Mouse (Mus musculus): ENCODE data around the gene Fam110a. TPM values are rescaled to one million over a fixed set of nuclear protein-coding genes. Genes with fewer than 3 reads are reported as not detected.

Fam110a gene
- polyA plus RNA-seq, 1 experiment, result 16.2 TPM

- H3K36me3 ChIP-seq (ENCODE audit: control insufficient read depth, insufficient read depth, low read length), result no peaks in the 10 kb centered on the region
- peak; percentile 27 for DNase-seq
- H3K27ac ChIP-seq (ENCODE audit: insufficient read depth, low read depth, low read length), result no peak overlapping the region
- no peaks in the 10 kb centered on the region for H3K4me1 ChIP-seq (ENCODE audit: control insufficient read depth, insufficient read depth, low read length)
- 47% methylated on average over 11 of the region's 11 CpGs for WGBS
- TF ChIP-seq POLR2A (IDR thresholded peaks at IDR 0.05; ENCODE audit: low read depth, low read length) (no peak), CTCF (conservative IDR thresholded peaks at IDR 0.05; ENCODE audit: insufficient read depth, insufficient read length, low read depth, low read length) (no peak)
- no peaks in the 10 kb centered on the region for H3K27me3 ChIP-seq (replicated peaks; ENCODE audit: control insufficient read depth, insufficient read depth, low read length)
- no peak overlapping the region for H3K4me3 ChIP-seq (ENCODE audit: insufficient read depth, low read depth, low read length)
Observed at GRCm38 (mm10) chr2:151938780-151939200, 41.2 kb downstream of the Fam110a start.

- Histone ChIP-seq H3K4me1 (ENCODE audit: control insufficient read depth, insufficient read depth, low read length) (no peaks in the 10 kb centered on the region), H3K27me3 (replicated peaks; ENCODE audit: control insufficient read depth, insufficient read depth, low read length) (no peaks in the 10 kb centered on the region), H3K4me3 (ENCODE audit: insufficient read depth, low read depth, low read length) (no peak overlapping the region), H3K36me3 (ENCODE audit: control insufficient read depth, insufficient read depth, low read length) (no peaks in the 10 kb centered on the region), H3K27ac (ENCODE audit: insufficient read depth, low read depth, low read length) (no peak overlapping the region)
- WGBS, result 52% methylated on average over 3 of the region's 3 CpGs
- DNase-seq, result peak; percentile 37
- no peak for TF ChIP-seq CTCF (conservative IDR thresholded peaks at IDR 0.05; ENCODE audit: insufficient read depth, insufficient read length, low read depth, low read length)
- TF ChIP-seq POLR2A (IDR thresholded peaks at IDR 0.05; ENCODE audit: low read depth, low read length), result no peak
Observed at GRCm38 (mm10) chr2:151937893-151938292, 42.1 kb downstream of the Fam110a start.

GRCm38 (mm10) chr2:151930389-151931074 lies 49.5 kb downstream of the Fam110a start:
- TF ChIP-seq POLR2A (IDR thresholded peaks at IDR 0.05; ENCODE audit: low read depth, low read length), result no peak
- peak; percentile 92 for TF ChIP-seq CTCF (conservative IDR thresholded peaks at IDR 0.05; ENCODE audit: insufficient read depth, insufficient read length, low read depth, low read length)
- Histone ChIP-seq H3K4me1 (ENCODE audit: control insufficient read depth, insufficient read depth, low read length) (peaks cover 6% of the 10 kb centered on the region; the same call in 1 of the 2 replicates), H3K4me3 (ENCODE audit: insufficient read depth, low read depth, low read length) (no peak overlapping the region), H3K27me3 (replicated peaks; ENCODE audit: control insufficient read depth, insufficient read depth, low read length) (no peaks in the 10 kb centered on the region), H3K27ac (ENCODE audit: insufficient read depth, low read depth, low read length) (no peak overlapping the region), H3K36me3 (ENCODE audit: control insufficient read depth, insufficient read depth, low read length) (no peaks in the 10 kb centered on the region)
- WGBS, result 34% methylated on average over 7 of the region's 7 CpGs
- DNase-seq, result peak; percentile 81

- no peaks in the 10 kb centered on the region for H3K27me3 ChIP-seq (replicated peaks; ENCODE audit: control insufficient read depth, insufficient read depth, low read length)
- WGBS, result 94% methylated on average over 11 of the region's 11 CpGs
- TF ChIP-seq POLR2A (IDR thresholded peaks at IDR 0.05; ENCODE audit: low read depth, low read length), result no peak
- no peak for TF ChIP-seq CTCF (conservative IDR thresholded peaks at IDR 0.05; ENCODE audit: insufficient read depth, insufficient read length, low read depth, low read length)
- peaks cover 11% of the 10 kb centered on the region; the same call in 1 of the 2 replicates for H3K4me1 ChIP-seq (ENCODE audit: control insufficient read depth, insufficient read depth, low read length)
- no peak overlapping the region for H3K27ac ChIP-seq (ENCODE audit: insufficient read depth, low read depth, low read length)
- no peaks in the 10 kb centered on the region for H3K36me3 ChIP-seq (ENCODE audit: control insufficient read depth, insufficient read depth, low read length)
- no peak for DNase-seq
- H3K4me3 ChIP-seq (ENCODE audit: insufficient read depth, low read depth, low read length), result no peak overlapping the region
Observed at GRCm38 (mm10) chr2:151927103-151927502, 52.9 kb downstream of the Fam110a start.

GRCm38 (mm10) chr2:151925715-151926114 lies 54.3 kb downstream of the Fam110a start:
- Histone ChIP-seq H3K36me3 (ENCODE audit: control insufficient read depth, insufficient read depth, low read length) (no peaks in the 10 kb centered on the region), H3K4me1 (ENCODE audit: control insufficient read depth, insufficient read depth, low read length) (peaks cover 11% of the 10 kb centered on the region; the same call in 1 of the 2 replicates), H3K27ac (ENCODE audit: insufficient read depth, low read depth, low read length) (no peak overlapping the region), H3K27me3 (replicated peaks; ENCODE audit: control insufficient read depth, insufficient read depth, low read length) (no peaks in the 10 kb centered on the region), H3K4me3 (ENCODE audit: insufficient read depth, low read depth, low read length) (no peak overlapping the region)
- 24% methylated on average over 4 of the region's 4 CpGs for WGBS
- peak; percentile 79 for DNase-seq
- TF ChIP-seq POLR2A (IDR thresholded peaks at IDR 0.05; ENCODE audit: low read depth, low read length) (no peak), CTCF (conservative IDR thresholded peaks at IDR 0.05; ENCODE audit: insufficient read depth, insufficient read length, low read depth, low read length) (no peak)

GRCm38 (mm10) chr2:151924276-151924675 lies 55.7 kb downstream of the Fam110a start:
- WGBS, result 87% methylated on average over 7 of the region's 7 CpGs
- H3K4me1 ChIP-seq (ENCODE audit: control insufficient read depth, insufficient read depth, low read length), result peaks cover 11% of the 10 kb centered on the region; the same call in 1 of the 2 replicates
- TF ChIP-seq POLR2A (IDR thresholded peaks at IDR 0.05; ENCODE audit: low read depth, low read length), result no peak
- no peak for TF ChIP-seq CTCF (conservative IDR thresholded peaks at IDR 0.05; ENCODE audit: insufficient read depth, insufficient read length, low read depth, low read length)
- no peak overlapping the region for H3K27ac ChIP-seq (ENCODE audit: insufficient read depth, low read depth, low read length)
- no peak overlapping the region for H3K4me3 ChIP-seq (ENCODE audit: insufficient read depth, low read depth, low read length)
- DNase-seq, result no peak
- no peaks in the 10 kb centered on the region for H3K36me3 ChIP-seq (ENCODE audit: control insufficient read depth, insufficient read depth, low read length)
- no peaks in the 10 kb centered on the region for H3K27me3 ChIP-seq (replicated peaks; ENCODE audit: control insufficient read depth, insufficient read depth, low read length)

GRCm38 (mm10) chr2:151921596-151921995 lies 58.4 kb downstream of the Fam110a start:
- Histone ChIP-seq H3K4me3 (ENCODE audit: insufficient read depth, low read depth, low read length) (no peak overlapping the region), H3K27ac (ENCODE audit: insufficient read depth, low read depth, low read length) (no peak overlapping the region), H3K36me3 (ENCODE audit: control insufficient read depth, insufficient read depth, low read length) (no peaks in the 10 kb centered on the region), H3K27me3 (replicated peaks; ENCODE audit: control insufficient read depth, insufficient read depth, low read length) (no peaks in the 10 kb centered on the region), H3K4me1 (ENCODE audit: control insufficient read depth, insufficient read depth, low read length) (peaks cover 16% of the 10 kb centered on the region; the same call in 1 of the 2 replicates)
- DNase-seq, result no peak
- WGBS, result 70% methylated on average over 4 of the region's 4 CpGs
- TF ChIP-seq POLR2A (IDR thresholded peaks at IDR 0.05; ENCODE audit: low read depth, low read length), result no peak
- no peak for TF ChIP-seq CTCF (conservative IDR thresholded peaks at IDR 0.05; ENCODE audit: insufficient read depth, insufficient read length, low read depth, low read length)
